Mouse (Mus musculus): ENCODE results near the gene Slc5a11. TPM values are rescaled to one million over a fixed set of nuclear protein-coding genes. Genes with fewer than 3 reads are reported as not detected.

The Slc5a11 gene
- polyA plus RNA-seq, 1 experiment from 2014 or later: 0.16 TPM

DNA sequence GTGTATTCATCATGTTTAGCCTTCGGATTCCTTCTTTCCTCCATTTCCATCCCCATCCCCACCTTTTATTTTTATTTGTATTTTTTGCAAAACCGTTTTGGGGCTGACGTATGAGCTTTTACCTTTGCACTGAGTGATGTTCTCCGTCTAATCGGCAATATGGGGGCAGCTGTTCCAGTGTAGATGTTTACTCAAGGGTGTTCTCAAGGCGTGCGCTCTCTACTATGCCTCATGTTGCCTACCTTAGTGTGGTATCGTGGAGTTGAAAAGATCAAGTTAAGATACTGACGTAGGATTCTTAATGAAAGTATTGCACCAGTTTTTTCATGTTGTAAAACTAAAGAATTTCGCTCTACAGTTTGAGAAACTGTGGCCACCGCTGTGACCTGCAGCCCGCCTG, 21.4 kb upstream of the Slc5a11 start:
- no peak for ATAC-seq (ENCODE audit: low FRiP score, low read depth)
- no peak overlapping the region for H3K9ac ChIP-seq
- 97% methylated on average over 12 of the region's 12 CpGs for WGBS
- no peaks in the 10 kb centered on the region for H3K27me3 ChIP-seq (replicated peaks)
- H3K4me3 ChIP-seq: no peak overlapping the region
- no peaks in the 10 kb centered on the region for H3K4me1 ChIP-seq
- H3K27ac ChIP-seq: no peak overlapping the region
- H3K36me3 ChIP-seq: peaks cover 68% of the 10 kb centered on the region
- H3K4me2 ChIP-seq (replicated peaks): no peak overlapping the region
- no peaks in the 10 kb centered on the region for H3K9me3 ChIP-seq

DNA sequence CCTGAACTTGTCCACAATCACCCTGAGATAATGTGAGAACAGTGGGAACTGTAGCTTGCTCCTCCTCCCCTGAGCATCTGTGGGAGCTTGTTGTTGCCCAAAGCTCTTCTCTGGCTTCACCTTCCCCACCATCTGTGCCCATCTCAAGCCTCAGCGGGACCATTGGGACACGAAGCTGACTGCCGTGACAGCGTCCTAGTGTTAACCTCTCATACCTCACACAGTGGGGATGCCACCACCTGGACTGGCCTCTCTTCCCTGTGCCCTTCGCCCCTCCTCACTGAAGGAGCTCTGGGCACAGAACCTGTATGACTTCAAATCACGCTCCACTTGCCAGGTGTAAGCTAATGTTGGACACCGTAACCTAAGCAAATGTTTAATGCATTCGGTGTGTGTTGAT, 19.9 kb upstream of the Slc5a11 start:
- no peak overlapping the region for H3K4me3 ChIP-seq
- H3K27ac ChIP-seq: no peak overlapping the region
- H3K36me3 ChIP-seq: peaks cover 53% of the 10 kb centered on the region
- ATAC-seq (ENCODE audit: low FRiP score, low read depth): no peak
- no peak overlapping the region for H3K9ac ChIP-seq
- H3K27me3 ChIP-seq (replicated peaks): no peaks in the 10 kb centered on the region
- no peaks in the 10 kb centered on the region for H3K4me1 ChIP-seq
- no peak overlapping the region for H3K4me2 ChIP-seq (replicated peaks)
- 91% methylated on average over 8 of the region's 8 CpGs for WGBS
- no peaks in the 10 kb centered on the region for H3K9me3 ChIP-seq

DNA sequence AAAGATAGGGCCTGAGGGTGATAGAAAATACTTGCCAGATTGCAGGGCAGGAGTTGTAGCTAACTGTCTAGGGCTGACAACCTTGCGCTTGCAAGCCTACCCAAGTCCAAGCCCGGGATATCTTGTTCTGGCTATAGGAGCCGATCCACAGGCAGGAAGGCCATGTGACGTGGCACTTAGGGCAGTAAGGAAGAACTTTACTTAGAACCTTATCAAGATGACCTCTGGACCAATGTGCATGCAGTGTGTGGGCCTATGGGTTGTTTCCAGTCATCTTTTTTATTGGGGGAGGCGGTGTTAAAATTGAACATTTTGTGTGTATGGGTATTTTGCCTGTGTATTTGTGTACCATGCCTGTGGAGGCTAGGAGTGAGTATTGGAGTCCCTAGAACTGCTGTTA, 18.1 kb upstream of the Slc5a11 start:
- WGBS: 96% methylated on average over 5 of the region's 5 CpGs
- ATAC-seq (ENCODE audit: low FRiP score, low read depth): no peak
- Histone ChIP-seq H3K9ac (no peak overlapping the region), H3K9me3 (no peaks in the 10 kb centered on the region), H3K4me2 (replicated peaks) (no peak overlapping the region), H3K27ac (no peak overlapping the region), H3K27me3 (replicated peaks) (no peaks in the 10 kb centered on the region), H3K4me1 (no peaks in the 10 kb centered on the region), H3K4me3 (no peak overlapping the region), H3K36me3 (peaks cover 35% of the 10 kb centered on the region)

DNA sequence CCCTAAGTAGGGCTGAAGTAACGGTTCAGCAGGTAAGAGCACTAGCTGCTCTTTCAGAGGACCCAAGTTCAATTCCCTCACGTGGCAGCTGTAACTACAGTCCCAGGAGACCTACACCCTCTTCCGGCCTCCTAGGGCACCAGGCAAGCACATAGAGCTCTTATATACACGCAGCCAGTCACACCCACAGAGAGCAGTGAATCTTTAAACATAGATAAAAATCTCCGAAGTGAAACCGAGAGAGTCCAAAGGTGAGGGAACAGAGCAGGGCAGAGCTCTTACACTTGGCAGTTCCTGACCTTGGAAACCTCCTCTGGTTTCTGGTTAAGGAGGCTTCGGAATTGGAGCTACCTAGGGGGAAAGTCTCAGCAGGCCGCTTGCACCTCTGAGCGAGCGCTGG, 15.9 kb upstream of the Slc5a11 start:
- peaks cover 15% of the 10 kb centered on the region for H3K36me3 ChIP-seq
- no peak for ATAC-seq (ENCODE audit: low FRiP score, low read depth)
- no peak overlapping the region for H3K4me3 ChIP-seq
- H3K4me2 ChIP-seq (replicated peaks): no peak overlapping the region
- H3K27me3 ChIP-seq (replicated peaks): no peaks in the 10 kb centered on the region
- no peak overlapping the region for H3K27ac ChIP-seq
- no peaks in the 10 kb centered on the region for H3K4me1 ChIP-seq
- 84% methylated on average over 10 of the region's 10 CpGs for WGBS
- H3K9ac ChIP-seq: no peak overlapping the region
- H3K9me3 ChIP-seq: no peaks in the 10 kb centered on the region

- Histone ChIP-seq H3K4me3 (no peak overlapping the region), H3K9me3 (no peaks in the 10 kb centered on the region), H3K36me3 (peaks cover 15% of the 10 kb centered on the region), H3K9ac (no peak overlapping the region), H3K4me1 (no peaks in the 10 kb centered on the region), H3K27ac (no peak overlapping the region), H3K27me3 (replicated peaks) (no peaks in the 10 kb centered on the region), H3K4me2 (replicated peaks) (no peak overlapping the region)
- no peak for ATAC-seq (ENCODE audit: low FRiP score, low read depth)
- WGBS: 84% methylated on average over 3 of the region's 3 CpGs
Measured at GRCm38 (mm10) chr7:123199151-123199550, 15.4 kb upstream of the Slc5a11 start.

DNA sequence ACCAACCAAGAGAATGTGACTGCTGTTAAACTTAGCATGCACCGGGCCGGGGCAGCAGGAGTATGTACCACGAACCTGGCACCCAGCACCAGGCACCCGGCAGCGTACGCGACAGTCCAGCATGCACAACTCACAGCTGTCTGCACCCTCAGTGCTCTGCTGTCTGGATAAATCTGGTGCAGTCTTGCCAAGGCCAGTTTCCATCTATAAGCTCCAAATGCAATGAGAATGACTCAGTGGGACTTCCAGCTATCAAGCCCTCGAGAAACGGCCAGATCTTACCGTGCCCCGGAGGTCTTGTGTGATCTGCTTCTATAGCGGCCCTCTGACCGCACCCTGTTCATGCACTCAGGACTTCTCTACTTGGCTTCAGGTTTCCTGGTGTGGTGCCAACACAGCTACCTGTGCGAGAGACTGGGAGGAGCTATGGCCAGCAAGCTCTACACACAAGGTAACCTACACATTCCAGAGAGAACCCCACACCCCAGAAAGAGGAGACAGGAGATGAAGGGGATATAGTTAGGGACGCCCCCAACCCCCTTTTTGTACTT, 14.8 kb upstream of the Slc5a11 start:
- no peaks in the 10 kb centered on the region for H3K4me1 ChIP-seq
- no peak overlapping the region for H3K4me3 ChIP-seq
- H3K27me3 ChIP-seq (replicated peaks): no peaks in the 10 kb centered on the region
- no peaks in the 10 kb centered on the region for H3K9me3 ChIP-seq
- 92% methylated on average over 15 of the region's 15 CpGs for WGBS
- no peak overlapping the region for H3K9ac ChIP-seq
- ATAC-seq (ENCODE audit: low FRiP score, low read depth): no peak
- H3K27ac ChIP-seq: no peak overlapping the region
- H3K4me2 ChIP-seq (replicated peaks): no peak overlapping the region
- peaks cover 13% of the 10 kb centered on the region for H3K36me3 ChIP-seq

DNA sequence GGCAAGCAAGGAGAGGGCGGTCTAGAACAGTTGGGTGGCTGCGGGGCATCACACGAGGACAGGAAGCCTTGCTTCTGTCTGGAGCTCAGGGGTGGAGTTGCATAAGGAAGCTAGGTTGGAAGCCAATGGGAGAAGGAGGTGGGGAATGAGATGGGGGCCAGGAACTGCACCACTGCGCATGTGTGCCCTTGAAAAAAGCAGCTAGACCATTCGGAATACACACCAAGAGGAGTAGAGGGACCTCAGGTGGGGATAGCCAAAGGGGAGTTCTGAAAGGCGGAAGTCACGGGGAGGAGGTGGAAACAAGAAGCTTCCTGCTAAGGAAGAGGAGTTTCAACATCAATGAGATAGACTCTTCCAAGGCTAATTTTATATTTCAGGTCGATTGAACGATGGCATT, 13.9 kb upstream of the Slc5a11 start:
- ATAC-seq (ENCODE audit: low FRiP score, low read depth): no peak
- no peaks in the 10 kb centered on the region for H3K9me3 ChIP-seq
- H3K27me3 ChIP-seq (replicated peaks): no peaks in the 10 kb centered on the region
- H3K4me1 ChIP-seq: no peaks in the 10 kb centered on the region
- H3K27ac ChIP-seq: no peak overlapping the region
- H3K4me3 ChIP-seq: no peak overlapping the region
- WGBS: 88% methylated on average over 9 of the region's 9 CpGs
- H3K9ac ChIP-seq: no peak overlapping the region
- no peak overlapping the region for H3K4me2 ChIP-seq (replicated peaks)
- peaks cover 4% of the 10 kb centered on the region for H3K36me3 ChIP-seq

- Histone ChIP-seq H3K9ac (no peak overlapping the region), H3K4me2 (replicated peaks) (no peak overlapping the region), H3K36me3 (no peaks in the 10 kb centered on the region), H3K4me3 (no peak overlapping the region), H3K9me3 (no peaks in the 10 kb centered on the region), H3K27ac (no peak overlapping the region), H3K4me1 (no peaks in the 10 kb centered on the region), H3K27me3 (replicated peaks) (no peaks in the 10 kb centered on the region)
- WGBS: 29% methylated on average over 14 of the region's 14 CpGs
- ATAC-seq (ENCODE audit: low FRiP score, low read depth): no peak
Measured at GRCm38 (mm10) chr7:123205261-123205660, 9.3 kb upstream of the Slc5a11 start.

GRCm38 (mm10) chr7:123207561-123207960, 7.0 kb upstream of the Slc5a11 start:
- H3K27ac ChIP-seq: no peak overlapping the region
- H3K27me3 ChIP-seq (replicated peaks): no peaks in the 10 kb centered on the region
- ATAC-seq (ENCODE audit: low FRiP score, low read depth): no peak
- H3K4me1 ChIP-seq: no peaks in the 10 kb centered on the region
- H3K4me2 ChIP-seq (replicated peaks): no peak overlapping the region
- 81% methylated on average over 6 of the region's 6 CpGs for WGBS
- H3K4me3 ChIP-seq: no peak overlapping the region
- H3K9ac ChIP-seq: no peak overlapping the region
- H3K9me3 ChIP-seq: no peaks in the 10 kb centered on the region
- H3K36me3 ChIP-seq: no peaks in the 10 kb centered on the region

DNA sequence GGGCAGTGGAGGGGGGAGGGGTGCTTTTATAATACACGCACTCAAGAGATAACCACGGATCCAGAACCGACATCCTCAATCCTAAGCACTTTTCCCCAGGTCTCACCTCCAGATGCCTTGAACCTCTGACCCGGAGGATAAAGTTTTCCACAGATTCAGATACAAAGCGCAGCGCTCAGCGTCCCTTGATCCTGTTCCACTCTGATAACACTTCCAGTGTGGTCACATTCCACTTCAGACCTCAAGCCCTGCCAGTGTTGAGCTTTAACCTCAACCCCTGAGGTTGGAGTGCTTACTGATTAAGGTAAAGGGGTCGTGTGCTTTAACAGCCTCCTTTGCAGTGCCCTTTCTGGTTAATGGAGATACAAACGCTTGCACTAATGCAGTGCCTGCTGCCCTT, 4.7 kb upstream of the Slc5a11 start:
- Histone ChIP-seq H3K4me3 (no peak overlapping the region), H3K27me3 (replicated peaks) (no peaks in the 10 kb centered on the region), H3K9ac (no peak overlapping the region), H3K9me3 (no peaks in the 10 kb centered on the region), H3K27ac (no peak overlapping the region), H3K36me3 (no peaks in the 10 kb centered on the region), H3K4me2 (replicated peaks) (no peak overlapping the region), H3K4me1 (peaks cover 6% of the 10 kb centered on the region; the same call in 1 of the 2 replicates)
- no peak for ATAC-seq (ENCODE audit: low FRiP score, low read depth)
- WGBS: 80% methylated on average over 9 of the region's 9 CpGs

- Histone ChIP-seq H3K27ac (no peak overlapping the region), H3K4me1 (peaks cover 6% of the 10 kb centered on the region; the same call in 1 of the 2 replicates), H3K27me3 (replicated peaks) (no peaks in the 10 kb centered on the region), H3K4me3 (no peak overlapping the region), H3K4me2 (replicated peaks) (no peak overlapping the region), H3K36me3 (no peaks in the 10 kb centered on the region), H3K9me3 (no peaks in the 10 kb centered on the region), H3K9ac (no peak overlapping the region)
- WGBS: 53% methylated on average over 5 of the region's 5 CpGs
- no peak for ATAC-seq (ENCODE audit: low FRiP score, low read depth)
Measured at GRCm38 (mm10) chr7:123211461-123211860, 3.1 kb upstream of the Slc5a11 start.

- H3K4me1 ChIP-seq: peaks cover 6% of the 10 kb centered on the region; the same call in 1 of the 2 replicates
- no peak overlapping the region for H3K27ac ChIP-seq
Measured at GRCm38 (mm10) chr7:123212316-123212715, 2.3 kb upstream of the Slc5a11 start.

GRCm38 (mm10) chr7:123215138-123215537, 558 bp downstream of the Slc5a11 start:
- Histone ChIP-seq H3K4me1 (peaks cover 9% of the 10 kb centered on the region), H3K36me3 (no peaks in the 10 kb centered on the region), H3K27me3 (replicated peaks) (no peaks in the 10 kb centered on the region), H3K9ac (no peak overlapping the region), H3K27ac (no peak overlapping the region), H3K9me3 (no peaks in the 10 kb centered on the region), H3K4me3 (no peak overlapping the region), H3K4me2 (replicated peaks) (no peak overlapping the region)
- WGBS: 68% methylated on average over 2 of the region's 2 CpGs
- ATAC-seq (ENCODE audit: low FRiP score, low read depth): no peak

More at GRCm38 (mm10) chr7:123212316-123212715, 2.3 kb upstream of the Slc5a11 start:
- H3K4me2 ChIP-seq (replicated peaks): no peak overlapping the region
- H3K27me3 ChIP-seq (replicated peaks): no peaks in the 10 kb centered on the region
- no peak overlapping the region for H3K4me3 ChIP-seq
- no peak for ATAC-seq (ENCODE audit: low FRiP score, low read depth)
- WGBS: 81% methylated on average over 5 of the region's 5 CpGs
- H3K9ac ChIP-seq: no peak overlapping the region
- no peaks in the 10 kb centered on the region for H3K9me3 ChIP-seq
- no peaks in the 10 kb centered on the region for H3K36me3 ChIP-seq
